In the genomic region with DNA sequence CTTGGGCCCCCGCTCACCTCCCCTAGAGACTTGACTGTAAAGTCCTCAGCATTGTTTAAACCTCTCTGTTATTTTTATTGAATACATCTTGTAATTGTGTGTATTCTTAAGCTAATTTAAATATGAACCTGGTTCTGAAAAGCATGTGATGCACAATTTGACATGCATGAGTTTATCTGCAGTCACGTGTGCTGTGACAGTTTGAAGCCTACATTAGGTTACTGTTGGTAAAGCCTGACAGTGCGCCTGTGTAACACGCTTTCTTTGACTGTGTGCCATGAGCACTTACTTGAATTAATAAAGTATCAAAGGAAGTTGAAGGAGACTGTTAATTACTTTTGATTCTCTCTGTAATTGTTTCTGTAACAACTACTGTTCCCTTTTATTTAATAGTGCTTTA, we compare ENCODE assay signal across 30 mouse cellular contexts.
DNase-seq lines count a peak whose midpoint lies in the region; ATAC-seq and TF ChIP-seq lines count a peak whose summit lies in the region.
"Had no signal": no experiment of that assay in that cellular context is flagged by ENCODE, and none has a peak within 500 bp of the region (broad histone marks: within the 10 kb centered on the region; RNA-seq: fewer than 3 reads in every experiment).

No protein-coding gene starts in this region.

- no peaks in the 10 kb centered on the region for H3K9me3 ChIP-seq in midbrain, embryonic 11.5 days (ENCODE audit: control insufficient read depth, low read length)
- no peaks in the 10 kb centered on the region for H3K9me3 ChIP-seq in midbrain, embryonic 10.5 days (replicated peaks)
- H3K9me3 ChIP-seq: embryonic facial prominence, embryonic 10.5 days; embryonic facial prominence, embryonic 13.5 days; forebrain, embryonic 12.5 days; heart, embryonic 12.5 days; heart, embryonic 15.5 days; hindbrain, embryonic 10.5 days; hindbrain, embryonic 15.5 days had no signal

- no peak for TF ChIP-seq EP300 in heart, adult 2 months (IDR thresholded peaks at IDR 0.05; ENCODE audit: insufficient read depth, low read depth, low read length)

- intact Hi-C loops in heart, adult 2 months (cut with DNase I): no loop called here

- H3K4me1 ChIP-seq in heart, adult 2 months (ENCODE audit: control insufficient read depth, insufficient read depth, low read length): peaks cover 1% of the 10 kb centered on the region; the same call in 1 of the 2 replicates
- 0 out of 2 replicates have a peak, but pooled peaks cover 4% of the 10 kb centered on the region for H3K4me1 ChIP-seq in midbrain, embryonic 11.5 days (ENCODE audit: control insufficient read depth, insufficient read depth, low read length)
- peaks cover 15% of the 10 kb centered on the region for H3K4me1 ChIP-seq in midbrain, embryonic 10.5 days
- H3K4me1 ChIP-seq: embryonic facial prominence, embryonic 13.5 days; hindbrain, embryonic 15.5 days had no signal

- ATAC-seq in midbrain, embryonic 11.5 days (ENCODE audit: low FRiP score): no peak
- ATAC-seq in cerebellum, adult (ENCODE audit: insufficient number of reproducible peaks, low FRiP score, low TSS enrichment): no peak
- ATAC-seq: inflammation-experienced regulatory T-cells, adult 6 months; intestine, embryonic 16.5 days; Patski had no signal

- no peak overlapping the region for H3K4me2 ChIP-seq in midbrain, embryonic 11.5 days
- H3K4me2 ChIP-seq: embryonic facial prominence, embryonic 13.5 days; forebrain, embryonic 12.5 days; heart, embryonic 12.5 days; heart, embryonic 15.5 days; hindbrain, embryonic 15.5 days had no signal

- DNase-seq in heart, adult 11 months: peak; percentile 46
- DNase-seq in heart, adult 2 months: no peak
- peak; percentile 71 for DNase-seq in midbrain, embryonic 11.5 days (ENCODE audit: low spot score, missing footprints)
- no peak for DNase-seq in midbrain, embryonic 10.5 days (ENCODE audit: low spot score)
- DNase-seq in MN1 (ENCODE audit: low spot score): peak; percentile 18
- peak; percentile 25 for DNase-seq in brain, embryonic 14.5 days (ENCODE audit: low read depth)
- no peak for DNase-seq in B cell, adult 2 months
- DNase-seq: adrenal gland, postnatal 10 days; adrenal gland, postnatal 36 days; cerebellum, adult 11-12 months; cerebellum, adult 8-10 months; cerebellum, postnatal 10 days; cerebellum, postnatal 36 days; embryo, embryonic 11 days; gastrocnemius, postnatal 10 days; gastrocnemius, postnatal 36 days; heart, postnatal 10 days; heart, postnatal 36 days had no signal

- no peak overlapping the region for H3K9ac ChIP-seq in heart, adult 2 months (ENCODE audit: low read depth, low read length)
- H3K9ac ChIP-seq in midbrain, embryonic 11.5 days (ENCODE audit: low read length): no peak overlapping the region
- H3K9ac ChIP-seq: embryonic facial prominence, embryonic 13.5 days; forebrain, embryonic 12.5 days; heart, embryonic 12.5 days; heart, embryonic 15.5 days; hindbrain, embryonic 15.5 days had no signal

- no peaks in the 10 kb centered on the region for H3K36me3 ChIP-seq in heart, adult 2 months (ENCODE audit: control insufficient read depth, insufficient read depth, low read length)
- H3K36me3 ChIP-seq in midbrain, embryonic 11.5 days (ENCODE audit: control insufficient read depth, insufficient read depth, low read length): no peaks in the 10 kb centered on the region
- peaks cover 4% of the 10 kb centered on the region; the same call in 1 of the 2 replicates for H3K36me3 ChIP-seq in midbrain, embryonic 10.5 days
- H3K36me3 ChIP-seq: forebrain, embryonic 12.5 days; hindbrain, embryonic 15.5 days had no signal

- no peak for TF ChIP-seq CTCF in heart, adult 2 months (IDR thresholded peaks at IDR 0.05)
- TF ChIP-seq CTCF in brain, embryonic 14.5 days (IDR thresholded peaks at IDR 0.05; ENCODE audit: borderline replicate concordance, extremely low read depth, insufficient read depth, insufficient read length): no peak

- H3K27me3 ChIP-seq in heart, adult 2 months (ENCODE audit: control insufficient read depth, insufficient read depth, low read length): no peaks in the 10 kb centered on the region
- H3K27me3 ChIP-seq in midbrain, embryonic 11.5 days (ENCODE audit: control insufficient read depth, insufficient read depth, low read length): no peaks in the 10 kb centered on the region
- H3K27me3 ChIP-seq in midbrain, embryonic 10.5 days (ENCODE audit: low read depth, poor library complexity, severe bottlenecking): no peaks in the 10 kb centered on the region
- H3K27me3 ChIP-seq: embryonic facial prominence, embryonic 13.5 days; forebrain, embryonic 12.5 days; heart, embryonic 12.5 days; heart, embryonic 15.5 days; hindbrain, embryonic 15.5 days; Patski had no signal

- 94% methylated on average over 4 of the region's 4 CpGs for WGBS in heart, adult 2 months
- WGBS in midbrain, embryonic 11.5 days: 89% methylated on average over 4 of the region's 4 CpGs
- WGBS in midbrain, embryonic 10.5 days: 92% methylated on average over 4 of the region's 4 CpGs

- no peaks in the 10 kb centered on the region for H3K79me2 ChIP-seq in heart, adult 2 months (replicated peaks; ENCODE audit: control insufficient read depth, insufficient read depth, low read length)

- TF ChIP-seq POLR2A in heart, adult 2 months (IDR thresholded peaks at IDR 0.05; ENCODE audit: insufficient read depth, low read depth, low read length): no peak
- no peak for TF ChIP-seq POLR2A in brain, embryonic 14.5 days (IDR thresholded peaks at IDR 0.05; ENCODE audit: borderline replicate concordance, extremely low read depth, insufficient read depth, insufficient read length, poor library complexity, severe bottlenecking)

- no peak overlapping the region for H3K27ac ChIP-seq in heart, adult 2 months
- no peak overlapping the region for H3K27ac ChIP-seq in midbrain, embryonic 11.5 days (ENCODE audit: low read depth, low read length)
- H3K27ac ChIP-seq in midbrain, embryonic 10.5 days (replicated peaks): no peak overlapping the region
- H3K27ac ChIP-seq: embryonic facial prominence, embryonic 10.5 days; embryonic facial prominence, embryonic 13.5 days; forebrain, embryonic 12.5 days; heart, embryonic 15.5 days; hindbrain, embryonic 10.5 days; hindbrain, embryonic 15.5 days had no signal

- no peak overlapping the region for H3K4me3 ChIP-seq in heart, adult 2 months
- no peak overlapping the region for H3K4me3 ChIP-seq in midbrain, embryonic 11.5 days (ENCODE audit: low read depth, low read length)
- H3K4me3 ChIP-seq in midbrain, embryonic 10.5 days: no peak overlapping the region
- H3K4me3 ChIP-seq: embryonic facial prominence, embryonic 10.5 days; embryonic facial prominence, embryonic 13.5 days; erythroblast, embryonic 14.5 days; forebrain, embryonic 12.5 days; heart, embryonic 12.5 days; heart, embryonic 15.5 days; hindbrain, embryonic 10.5 days; hindbrain, embryonic 15.5 days had no signal

Comparison
In these comparisons a context has a peak if more than half of its experiments do, and no peak if none do; other contexts are left out.
1. DNase-seq: peak in heart, adult 11 months (single experiment), midbrain, embryonic 11.5 days (single experiment), MN1 (single experiment) and brain, embryonic 14.5 days (single experiment); none in heart, adult 2 months (0 of 2), midbrain, embryonic 10.5 days (single experiment) and B cell, adult 2 months (0 of 2).